Mouse (Mus musculus): Measurements from ENCODE around the gene Trpd52l3. TPM values are rescaled to one million over a fixed set of nuclear protein-coding genes. Genes with fewer than 3 reads are reported as not detected.

The Trpd52l3 gene
- polyA plus RNA-seq, 1 experiment from 2014 or later: not detected

DNA sequence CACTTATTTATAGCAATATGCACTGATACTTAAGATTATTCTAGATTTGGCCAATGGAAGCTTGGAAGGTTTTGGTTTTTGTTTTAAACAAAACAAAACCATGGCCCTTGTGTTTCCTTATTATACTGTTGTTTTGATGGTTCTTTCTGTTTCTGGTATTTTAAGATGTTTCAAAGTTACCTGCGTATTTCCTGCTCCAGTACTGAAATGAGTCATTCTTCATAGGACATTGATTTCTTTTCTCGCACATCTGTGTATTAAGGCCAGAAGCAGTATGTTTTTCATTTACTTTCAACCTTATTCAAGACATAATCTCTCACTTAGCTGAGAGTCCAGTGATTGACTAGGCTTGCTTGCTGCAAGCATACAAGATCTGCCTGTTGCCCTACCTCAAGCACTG, 40.1 kb downstream of the Trpd52l3 start:
- Histone ChIP-seq H3K9ac (ENCODE audit: low read length) (no peak overlapping the region), H3K9me3 (replicated peaks; ENCODE audit: control insufficient read depth, low read length) (no peaks in the 10 kb centered on the region), H3K27me3 (ENCODE audit: control insufficient read depth, insufficient read depth, low read length) (no peaks in the 10 kb centered on the region), H3K27ac (ENCODE audit: low read length) (no peak overlapping the region), H3K4me3 (replicated peaks; ENCODE audit: low read length) (no peak overlapping the region), H3K36me3 (ENCODE audit: control insufficient read depth, insufficient read depth, low read length) (peaks cover 25% of the 10 kb centered on the region; the same call in 1 of the 2 replicates), H3K4me1 (ENCODE audit: control insufficient read depth, insufficient read depth, low read length) (no peaks in the 10 kb centered on the region), H3K4me2 (ENCODE audit: low read depth, low read length) (no peak overlapping the region)
- 89% methylated on average over 2 of the region's 2 CpGs for WGBS
- no peak for ATAC-seq (ENCODE audit: insufficient read depth, low FRiP score)

DNA sequence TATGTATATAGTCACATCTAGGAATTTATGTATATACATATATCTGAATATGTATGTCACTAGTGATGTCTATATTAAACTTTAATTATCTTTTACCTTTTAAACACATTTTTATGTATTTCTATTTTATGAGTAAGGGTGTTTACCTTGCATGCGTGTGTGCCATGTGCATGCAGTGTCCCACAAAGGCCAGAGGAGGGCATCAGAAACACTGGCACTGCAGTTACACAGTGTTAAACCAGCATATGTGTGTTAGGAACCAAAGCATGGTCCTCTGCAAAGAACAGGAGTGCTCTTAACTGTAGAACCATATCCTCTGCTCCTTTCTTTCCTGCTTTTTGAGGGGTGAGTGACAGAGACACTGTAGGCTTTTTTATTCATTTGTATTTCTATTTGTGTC, 41.0 kb downstream of the Trpd52l3 start:
- Histone ChIP-seq H3K9me3 (replicated peaks; ENCODE audit: control insufficient read depth, low read length) (no peaks in the 10 kb centered on the region), H3K4me1 (ENCODE audit: control insufficient read depth, insufficient read depth, low read length) (no peaks in the 10 kb centered on the region), H3K4me2 (ENCODE audit: low read depth, low read length) (no peak overlapping the region), H3K27ac (ENCODE audit: low read length) (no peak overlapping the region), H3K36me3 (ENCODE audit: control insufficient read depth, insufficient read depth, low read length) (peaks cover 25% of the 10 kb centered on the region; the same call in 1 of the 2 replicates), H3K27me3 (ENCODE audit: control insufficient read depth, insufficient read depth, low read length) (no peaks in the 10 kb centered on the region), H3K9ac (ENCODE audit: low read length) (no peak overlapping the region), H3K4me3 (replicated peaks; ENCODE audit: low read length) (no peak overlapping the region)
- ATAC-seq (ENCODE audit: insufficient read depth, low FRiP score): no peak
- 97% methylated on average over 1 of the region's 1 CpGs for WGBS

GRCm38 (mm10) chr19:30045857-30046256, 42.3 kb downstream of the Trpd52l3 start:
- 66% methylated on average over 1 of the region's 1 CpGs for WGBS
- Histone ChIP-seq H3K27ac (ENCODE audit: low read length) (no peak overlapping the region), H3K4me3 (replicated peaks; ENCODE audit: low read length) (no peak overlapping the region), H3K4me2 (ENCODE audit: low read depth, low read length) (no peak overlapping the region), H3K9me3 (replicated peaks; ENCODE audit: control insufficient read depth, low read length) (no peaks in the 10 kb centered on the region), H3K27me3 (ENCODE audit: control insufficient read depth, insufficient read depth, low read length) (no peaks in the 10 kb centered on the region), H3K36me3 (ENCODE audit: control insufficient read depth, insufficient read depth, low read length) (peaks cover 25% of the 10 kb centered on the region; the same call in 1 of the 2 replicates), H3K4me1 (ENCODE audit: control insufficient read depth, insufficient read depth, low read length) (no peaks in the 10 kb centered on the region), H3K9ac (ENCODE audit: low read length) (no peak overlapping the region)
- ATAC-seq (ENCODE audit: insufficient read depth, low FRiP score): no peak

- Histone ChIP-seq H3K36me3 (ENCODE audit: control insufficient read depth, insufficient read depth, low read length) (peaks cover 11% of the 10 kb centered on the region; the same call in 1 of the 2 replicates), H3K9me3 (replicated peaks; ENCODE audit: control insufficient read depth, low read length) (no peaks in the 10 kb centered on the region), H3K27ac (ENCODE audit: low read length) (no peak overlapping the region), H3K4me3 (replicated peaks; ENCODE audit: low read length) (no peak overlapping the region), H3K4me1 (ENCODE audit: control insufficient read depth, insufficient read depth, low read length) (no peaks in the 10 kb centered on the region), H3K4me2 (ENCODE audit: low read depth, low read length) (no peak overlapping the region), H3K9ac (ENCODE audit: low read length) (no peak overlapping the region), H3K27me3 (ENCODE audit: control insufficient read depth, insufficient read depth, low read length) (no peaks in the 10 kb centered on the region)
- 72% methylated on average over 2 of the region's 2 CpGs for WGBS
- ATAC-seq (ENCODE audit: insufficient read depth, low FRiP score): no peak
Measured at GRCm38 (mm10) chr19:30050584-30050983, 47.0 kb downstream of the Trpd52l3 start.

GRCm38 (mm10) chr19:30051479-30051878, 47.9 kb downstream of the Trpd52l3 start:
- Histone ChIP-seq H3K4me2 (ENCODE audit: low read depth, low read length) (no peak overlapping the region), H3K4me1 (ENCODE audit: control insufficient read depth, insufficient read depth, low read length) (no peaks in the 10 kb centered on the region), H3K27me3 (ENCODE audit: control insufficient read depth, insufficient read depth, low read length) (no peaks in the 10 kb centered on the region), H3K4me3 (replicated peaks; ENCODE audit: low read length) (no peak overlapping the region), H3K9ac (ENCODE audit: low read length) (no peak overlapping the region), H3K27ac (ENCODE audit: low read length) (no peak overlapping the region), H3K36me3 (ENCODE audit: control insufficient read depth, insufficient read depth, low read length) (peaks cover 10% of the 10 kb centered on the region; the same call in 1 of the 2 replicates), H3K9me3 (replicated peaks; ENCODE audit: control insufficient read depth, low read length) (no peaks in the 10 kb centered on the region)
- no peak for ATAC-seq (ENCODE audit: insufficient read depth, low FRiP score)
- WGBS: 87% methylated on average over 3 of the region's 3 CpGs

GRCm38 (mm10) chr19:30054218-30054617, 50.6 kb downstream of the Trpd52l3 start:
- Histone ChIP-seq H3K27ac (ENCODE audit: low read length) (no peak overlapping the region), H3K4me3 (replicated peaks; ENCODE audit: low read length) (no peak overlapping the region), H3K4me2 (ENCODE audit: low read depth, low read length) (no peak overlapping the region), H3K36me3 (ENCODE audit: control insufficient read depth, insufficient read depth, low read length) (peaks cover 5% of the 10 kb centered on the region; the same call in 1 of the 2 replicates), H3K9ac (ENCODE audit: low read length) (no peak overlapping the region), H3K9me3 (replicated peaks; ENCODE audit: control insufficient read depth, low read length) (no peaks in the 10 kb centered on the region), H3K27me3 (ENCODE audit: control insufficient read depth, insufficient read depth, low read length) (no peaks in the 10 kb centered on the region), H3K4me1 (ENCODE audit: control insufficient read depth, insufficient read depth, low read length) (no peaks in the 10 kb centered on the region)
- ATAC-seq (ENCODE audit: insufficient read depth, low FRiP score): no peak
- WGBS: 88% methylated on average over 2 of the region's 2 CpGs

Other genes with a start within 250 kb of the Trpd52l3 start
- gene 9930021J03Rik, start 197.8 kb upstream of the Trpd52l3 start, polyA plus RNA-seq (2015; fragmentation: Nextera tagmentation; extraction: Ambion mirVana): 3.6 and 3.7 TPM in 2 replicates
- 16.6 and 17.4 TPM in 2 replicates for gene Ranbp6, start 190.8 kb upstream of the Trpd52l3 start, polyA plus RNA-seq (2015; fragmentation: Nextera tagmentation; extraction: Ambion mirVana)
- 14.9 and 15.0 TPM in 2 replicates for gene Il33, start 78.7 kb upstream of the Trpd52l3 start, polyA plus RNA-seq (2015; fragmentation: Nextera tagmentation; extraction: Ambion mirVana)
- 53.2 and 56.9 TPM in 2 replicates for gene Uhrf2, start 26.7 kb downstream of the Trpd52l3 start, polyA plus RNA-seq (2015; fragmentation: Nextera tagmentation; extraction: Ambion mirVana)
- 5.4 and 7.6 TPM in 2 replicates for gene Gldc, start 171.6 kb downstream of the Trpd52l3 start, polyA plus RNA-seq (2015; fragmentation: Nextera tagmentation; extraction: Ambion mirVana)
- gene Mbl2, start 229.2 kb downstream of the Trpd52l3 start, polyA plus RNA-seq (2015; fragmentation: Nextera tagmentation; extraction: Ambion mirVana): not detected in 2 replicates

All from stomach, embryonic 16.5 days (tissue).